Comparison of ENCODE assay signal across 14 mouse cellular contexts in genomic region chr1:35953721-35954120, GRCm38 (mm10).
"Had no signal": no experiment of that assay in that cellular context is flagged by ENCODE, and none has a peak within 500 bp of the region (broad histone marks: within the 10 kb centered on the region; RNA-seq: fewer than 3 reads in every experiment).

No protein-coding gene starts in this region.

- H3K27me3 ChIP-seq: midbrain, embryonic 13.5 days had no signal

- ATAC-seq: liver, postnatal 0 days; lung, postnatal 0 days; midbrain, embryonic 13.5 days had no signal

- H3K4me3 ChIP-seq: midbrain, embryonic 13.5 days had no signal

- H3K9me3 ChIP-seq: midbrain, embryonic 13.5 days had no signal

- H3K9ac ChIP-seq: liver, embryonic 14.5 days; liver, postnatal 0 days; lung, embryonic 14.5 days; midbrain, embryonic 13.5 days had no signal

- H3K27ac ChIP-seq: liver, embryonic 14.5 days; macrophage; midbrain, embryonic 13.5 days had no signal

- H3K4me2 ChIP-seq: liver, embryonic 11.5 days; lung, embryonic 14.5 days; midbrain, embryonic 13.5 days had no signal

- H3K36me3 ChIP-seq: midbrain, embryonic 13.5 days had no signal

- DNase-seq: kidney, adult 18-20 months; kidney, adult 9 months; kidney, postnatal 14 days; kidney, postnatal 4 days; left cerebral cortex, postnatal 4 days; liver, postnatal 0 days; lung, embryonic 14.5 days; thymus, adult 18-20 months; thymus, postnatal 4 days had no signal
